Mouse (Mus musculus): ENCODE measurements around the gene Med12l.

The Med12l gene

DNA sequence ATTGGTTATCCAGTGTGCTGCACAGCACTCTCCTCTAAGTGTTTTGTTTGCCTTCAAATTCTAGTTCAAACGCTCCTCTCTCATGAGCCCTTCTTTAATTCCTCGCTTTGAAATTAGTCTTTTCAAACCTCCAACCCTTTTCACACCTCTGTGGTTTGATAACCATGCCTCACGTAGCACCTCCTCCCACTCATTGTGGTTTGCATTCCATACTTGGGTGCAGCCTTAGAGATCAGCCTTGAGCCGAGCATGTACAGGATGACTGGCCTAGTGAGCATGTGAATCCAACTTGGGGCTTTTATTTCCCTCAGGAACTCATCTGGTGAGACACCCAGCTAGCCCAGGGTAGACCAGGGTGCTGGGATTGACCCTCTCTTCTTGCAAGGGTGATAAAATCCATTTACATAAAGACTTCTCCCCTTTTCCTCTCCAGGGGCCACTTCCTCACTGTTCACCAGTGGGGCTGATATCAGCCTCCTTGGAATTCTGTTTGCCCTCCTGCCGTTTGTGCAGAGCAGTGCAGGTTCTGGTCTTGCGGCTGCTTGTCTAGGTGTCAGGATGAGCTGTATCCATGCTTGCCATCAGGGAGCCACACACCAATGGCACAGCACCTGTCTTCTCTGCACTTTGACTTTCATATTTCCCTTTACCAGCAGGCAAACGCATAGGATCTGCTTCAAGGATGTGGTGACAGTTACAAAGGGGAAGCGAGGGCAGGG, 198.3 kb downstream of the Med12l start:
- no peak for DNase-seq

DNA sequence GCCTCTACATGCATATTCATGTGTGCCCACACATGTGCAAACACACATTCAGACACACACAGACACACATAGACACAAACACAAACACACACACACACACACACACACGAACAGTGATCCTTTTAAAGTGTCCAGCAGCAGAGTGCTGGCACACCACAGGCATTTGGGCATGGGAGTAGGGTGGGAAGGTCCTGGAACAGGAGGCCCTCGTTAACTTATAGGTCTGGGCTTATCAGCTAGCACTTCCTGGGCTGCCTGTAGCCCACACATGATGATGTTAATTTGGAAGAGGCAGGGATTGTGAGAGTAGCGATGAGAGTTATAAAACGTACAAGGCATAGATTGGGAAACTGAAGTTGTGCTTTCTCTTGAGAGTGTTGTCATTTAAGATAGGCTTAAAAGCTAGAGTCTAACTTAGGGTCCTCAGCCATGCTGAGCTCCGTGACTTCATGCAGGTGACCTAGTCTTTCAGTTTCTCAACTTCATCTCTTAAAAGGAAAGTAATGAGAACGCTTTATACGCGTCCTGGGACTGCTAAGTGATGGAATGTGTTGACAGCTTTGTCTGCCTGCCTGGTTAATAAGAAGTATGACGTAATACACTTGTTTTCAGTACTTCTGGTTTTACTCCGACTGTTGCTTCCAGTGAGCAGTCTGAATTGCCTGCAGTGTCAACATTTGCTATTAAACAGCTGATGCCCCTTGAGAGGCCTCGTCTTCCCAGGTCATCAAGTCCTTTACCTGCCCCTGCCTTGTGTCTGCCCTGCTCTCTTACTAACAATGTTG, 199.3 kb downstream of the Med12l start:
- no peak for DNase-seq

GRCm38 (mm10) chr3:59205941-59206340, 200.3 kb downstream of the Med12l start:
- DNase-seq = no peak

DNA sequence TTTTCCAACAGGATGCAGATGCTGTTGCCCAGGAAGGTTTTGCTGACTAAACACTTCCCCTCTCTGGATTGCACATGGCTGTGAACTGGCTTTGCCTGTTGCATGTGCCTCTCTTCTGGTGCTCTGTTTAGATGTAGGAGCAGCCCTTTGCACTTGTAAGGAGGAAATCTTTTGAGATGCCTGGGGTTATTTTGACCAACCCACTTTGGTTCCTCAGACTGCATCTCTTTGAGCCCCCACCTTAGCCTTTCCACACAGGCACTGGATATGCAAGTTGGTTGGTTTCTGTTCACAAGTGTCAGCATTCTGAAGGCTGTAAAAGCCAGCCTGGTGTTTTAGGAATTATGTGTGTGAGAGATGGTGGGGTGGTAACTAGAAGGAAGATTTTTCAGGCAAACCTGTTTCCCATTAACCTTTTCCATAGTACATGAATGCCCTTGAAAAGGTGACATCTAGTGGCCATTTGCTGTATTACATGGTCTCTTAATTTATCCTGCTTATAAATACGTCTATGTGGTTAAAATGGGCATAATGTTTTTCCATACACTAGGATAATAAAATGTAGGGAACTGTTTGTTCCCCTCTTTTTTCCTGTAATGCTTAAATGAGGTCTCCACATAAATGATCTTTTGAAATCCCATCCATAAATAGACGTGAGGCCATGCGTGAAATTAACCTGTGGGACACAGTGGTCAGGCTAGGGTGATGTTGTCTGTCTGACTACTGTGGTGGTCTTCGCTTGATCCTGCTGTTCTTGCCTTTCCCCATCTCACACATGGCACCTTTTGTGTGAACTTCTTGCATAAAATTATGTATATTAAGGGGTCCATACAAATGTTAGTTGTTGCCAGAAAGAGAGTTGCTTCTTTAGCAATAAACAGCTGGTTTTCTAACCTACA, 203.3 kb downstream of the Med12l start:
- peak; percentile 82 for DNase-seq

DNA sequence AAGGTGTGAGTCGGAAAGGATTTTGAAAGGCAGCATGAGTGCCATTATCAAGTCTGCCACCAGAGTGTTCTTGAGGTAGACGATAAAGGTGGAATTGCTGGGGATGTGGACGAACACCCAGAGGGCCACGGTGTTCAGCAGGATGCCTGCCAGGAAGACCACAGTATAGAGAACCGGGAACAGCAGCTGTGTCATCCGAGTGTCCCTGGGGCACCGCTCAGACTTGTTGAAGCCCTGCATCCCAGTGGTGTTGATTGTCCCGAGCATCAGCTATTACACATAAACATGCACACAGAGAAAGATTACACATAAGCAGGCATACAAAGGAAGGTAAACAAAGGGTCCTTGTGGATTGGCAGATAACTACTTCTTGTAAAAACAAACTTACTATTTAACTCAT, 204.5 kb downstream of the Med12l start:
- DNase-seq = no peak

DNA sequence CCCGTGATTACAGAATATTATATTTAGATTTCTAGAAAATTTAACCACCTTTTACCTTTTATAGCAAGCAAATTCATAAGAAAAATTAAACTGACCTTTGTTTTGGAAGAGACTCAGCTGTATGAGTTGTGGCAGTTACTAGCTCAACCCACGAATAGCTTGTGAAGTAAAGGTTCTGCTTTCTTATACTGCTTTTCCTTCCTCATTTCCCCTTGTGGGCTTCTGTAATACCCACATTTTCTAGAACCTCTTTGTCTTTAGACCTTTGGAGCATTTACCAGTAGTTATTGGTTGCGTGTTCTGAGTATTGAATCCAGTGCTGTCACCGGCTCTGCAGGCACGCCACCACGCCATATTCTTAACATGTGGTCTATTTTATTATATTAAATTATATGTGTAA, 205.1 kb downstream of the Med12l start, which contains the start of gene P2ry13:
Gene P2ry13, minus strand, starts transcription at position 156 of the 400 bp plus-strand sequence.
- no peak for DNase-seq

DNA sequence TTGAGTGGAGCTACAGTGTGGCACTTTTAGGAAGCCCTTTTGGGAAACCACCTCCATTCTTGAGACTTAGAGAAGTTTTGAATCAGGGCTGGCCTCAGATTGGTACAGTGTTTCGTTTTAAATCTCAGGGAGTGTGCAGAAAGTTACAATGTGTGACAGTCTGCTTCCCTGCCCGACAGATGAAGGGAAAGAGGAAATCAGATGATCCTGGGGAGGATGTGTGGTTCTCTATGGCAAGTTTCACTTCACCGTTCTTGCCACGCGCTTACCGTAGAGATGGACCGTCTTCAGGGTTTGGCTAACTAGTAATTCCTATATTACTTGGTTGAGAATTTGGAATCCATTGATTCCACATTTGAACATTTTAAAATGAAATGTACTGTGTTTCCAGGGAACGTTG, 206.2 kb downstream of the Med12l start:
- no peak for DNase-seq

- DNase-seq = no peak
Measured at GRCm38 (mm10) chr3:59212404-59212803, 206.8 kb downstream of the Med12l start.

DNA sequence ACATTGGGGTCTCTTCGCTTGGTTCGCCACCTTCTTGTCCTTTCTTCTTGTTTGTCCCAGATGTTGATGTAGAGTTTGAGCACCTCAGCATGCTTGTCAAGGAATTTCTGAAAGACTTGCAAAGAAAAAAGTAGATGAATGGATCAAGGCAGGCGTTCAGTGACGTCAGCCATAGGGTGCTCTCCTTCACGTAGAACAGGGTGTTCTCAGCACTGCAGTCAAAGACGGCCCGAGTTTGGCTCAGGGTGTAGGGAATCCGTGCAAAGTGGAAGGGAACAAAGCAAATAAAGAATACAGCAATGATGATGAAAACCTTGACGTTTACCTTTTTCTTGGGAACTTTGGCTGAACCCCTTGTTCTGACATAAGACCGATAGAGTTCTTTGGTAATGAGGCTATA, 211.6 kb downstream of the Med12l start:
- DNase-seq = no peak

- no peak for DNase-seq
Measured at GRCm38 (mm10) chr3:59219326-59219725, 213.7 kb downstream of the Med12l start.

GRCm38 (mm10) chr3:59222303-59222702, 216.7 kb downstream of the Med12l start:
- no peak for DNase-seq

- DNase-seq = no peak
Measured at GRCm38 (mm10) chr3:59225411-59225810, 219.8 kb downstream of the Med12l start.

DNA sequence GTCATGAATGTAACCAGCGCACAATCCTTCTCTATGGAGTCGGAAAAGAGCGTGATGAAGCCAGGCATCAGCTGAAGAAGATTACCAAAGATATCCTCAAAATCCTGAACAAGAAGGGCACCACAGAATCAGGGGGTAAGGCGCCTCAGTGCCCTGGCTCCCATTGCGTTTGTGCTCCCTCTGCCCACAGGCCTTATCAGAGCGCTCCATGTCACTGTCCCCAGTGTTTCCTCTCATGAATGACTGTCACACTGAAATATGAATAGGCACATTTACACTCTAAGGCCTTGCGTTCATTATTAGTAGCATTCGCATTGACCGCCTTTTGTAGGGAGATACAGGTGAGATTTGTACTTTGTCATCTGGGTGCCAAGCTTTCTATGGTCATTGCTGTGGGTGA, 222.1 kb downstream of the Med12l start:
- DNase-seq = no peak

GRCm38 (mm10) chr3:59228730-59229551, 223.3 kb downstream of the Med12l start:
- DNase-seq = peak; percentile 26

DNA sequence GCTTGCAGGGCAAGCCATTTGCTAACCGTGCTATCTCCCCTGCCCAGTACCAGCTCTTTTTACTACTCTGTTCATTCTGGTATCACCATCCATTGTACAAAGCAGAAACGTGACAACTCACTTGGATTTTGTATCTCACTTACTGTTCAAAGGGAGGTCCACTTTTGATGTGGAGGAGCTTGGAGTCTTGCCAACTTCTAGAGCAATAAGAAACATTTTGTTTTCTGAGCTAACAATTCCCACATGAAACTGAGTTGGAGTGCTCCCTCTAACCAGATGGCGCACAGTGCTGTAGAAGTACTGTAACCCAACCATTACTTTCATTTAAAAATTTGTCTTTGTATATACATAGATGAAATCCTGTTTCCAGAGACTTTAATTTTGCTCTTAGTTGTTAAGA, 225.3 kb downstream of the Med12l start:
- no peak for DNase-seq

- DNase-seq = no peak
Measured at GRCm38 (mm10) chr3:59234878-59235277, 229.3 kb downstream of the Med12l start.

GRCm38 (mm10) chr3:59243384-59243783, 237.8 kb downstream of the Med12l start:
- DNase-seq = no peak

DNA sequence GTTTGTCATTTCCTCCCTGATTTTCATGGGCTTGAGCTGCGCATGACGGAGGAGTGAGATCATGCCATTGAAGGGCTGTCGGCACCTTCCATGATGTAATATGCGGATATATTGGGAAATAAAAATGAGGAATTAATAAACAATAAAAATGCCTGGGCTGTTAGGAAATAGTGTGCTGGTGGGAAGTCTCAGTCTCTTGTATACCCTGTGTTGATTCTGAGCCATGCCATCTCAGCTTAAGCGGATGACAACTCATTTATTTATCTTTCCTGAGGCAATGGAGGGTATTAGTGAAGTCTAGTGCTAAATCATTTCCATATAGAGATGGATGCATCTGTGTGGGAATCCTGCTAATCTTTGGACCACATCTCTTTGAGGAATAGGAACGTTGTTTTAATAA, 242.4 kb downstream of the Med12l start:
- no peak for DNase-seq

DNA sequence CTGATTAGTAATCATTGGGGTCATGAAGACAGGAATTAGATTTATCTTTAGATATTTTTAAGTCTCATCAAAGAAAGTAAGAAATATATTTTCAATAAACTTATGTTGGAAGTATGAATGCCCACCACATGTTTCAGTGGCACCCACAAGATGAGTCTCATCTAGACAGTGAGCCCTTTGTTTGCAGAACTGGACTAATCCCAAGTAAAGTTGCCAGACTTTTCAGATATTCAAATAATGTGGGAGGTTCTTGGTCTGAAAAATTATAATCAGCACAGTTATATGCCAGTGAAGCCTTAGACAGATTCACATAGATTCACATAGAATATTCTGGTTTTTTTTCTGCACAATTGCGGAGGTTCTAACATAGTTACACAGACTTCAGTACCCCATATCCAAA, 244.8 kb downstream of the Med12l start:
- DNase-seq = no peak

- DNase-seq = peak; percentile 22
Measured at GRCm38 (mm10) chr3:59257740-59258664, 252.4 kb downstream of the Med12l start.

- DNase-seq = no peak
Measured at GRCm38 (mm10) chr3:59260745-59261144, 255.1 kb downstream of the Med12l start.
